15 mouse cellular contexts compared by ENCODE assay signal in the genomic region with DNA sequence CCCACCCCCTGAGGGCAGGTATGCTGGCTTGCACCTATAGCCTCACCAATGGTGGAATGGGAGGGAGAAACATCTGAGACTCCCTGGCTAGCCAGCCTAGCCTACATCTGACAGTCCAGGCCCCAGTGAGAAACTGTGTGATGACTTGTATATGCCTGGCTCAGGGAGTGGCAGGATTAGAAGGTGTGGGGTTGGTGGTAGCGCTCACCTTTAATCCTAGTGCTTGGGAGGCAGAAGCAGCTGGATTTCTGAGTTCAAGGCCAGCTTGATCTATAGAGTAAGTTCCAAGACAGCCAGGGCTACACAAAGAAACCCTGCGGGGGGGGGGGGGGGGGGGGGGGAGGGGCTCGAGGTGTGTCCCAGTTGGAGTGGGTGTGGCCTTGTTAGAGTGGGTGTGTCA.
"Had no signal": no experiment of that assay in that cellular context is flagged by ENCODE, and none has a peak within 500 bp of the region (broad histone marks: within the 10 kb centered on the region; RNA-seq: fewer than 3 reads in every experiment).

No protein-coding gene starts in this region.

- DNase-seq: kidney, adult 2 months; kidney, postnatal 14 days; liver; liver, embryonic 13.5 days; liver, postnatal 0 days; lung, postnatal 14 days; right cerebral cortex, postnatal 14 days; thymus, adult 2 months; thymus, postnatal 25 days had no signal

- H3K27ac ChIP-seq: left cerebral cortex, adult 2 months; liver, embryonic 13.5 days had no signal

- H3K9ac ChIP-seq: kidney, embryonic 15.5 days; liver, embryonic 13.5 days; liver, postnatal 0 days; lung, embryonic 15.5 days; neural tube, embryonic 12.5 days; stomach, embryonic 15.5 days had no signal

- H3K4me2 ChIP-seq: kidney, embryonic 15.5 days; liver, embryonic 13.5 days; lung, embryonic 15.5 days; stomach, embryonic 15.5 days had no signal

- H3K9me3 ChIP-seq: kidney, embryonic 15.5 days; liver, embryonic 13.5 days; lung, embryonic 15.5 days; neural tube, embryonic 12.5 days; stomach, embryonic 15.5 days had no signal

- ATAC-seq: liver, postnatal 0 days had no signal

- H3K27me3 ChIP-seq: kidney, embryonic 15.5 days; liver, embryonic 13.5 days; lung, embryonic 15.5 days; neural tube, embryonic 12.5 days; stomach, embryonic 15.5 days had no signal

- H3K4me3 ChIP-seq: kidney, embryonic 15.5 days; left cerebral cortex, adult 2 months; liver, embryonic 13.5 days; lung, embryonic 15.5 days; myocyte; neural tube, embryonic 12.5 days; stomach, embryonic 15.5 days had no signal

- H3K36me3 ChIP-seq: kidney, embryonic 15.5 days; liver, embryonic 13.5 days; lung, embryonic 15.5 days; stomach, embryonic 15.5 days had no signal
